Mouse (Mus musculus): ENCODE results near the gene Wap. TPM values are rescaled to one million over a fixed set of nuclear protein-coding genes. Genes with fewer than 3 reads are reported as not detected.

Wap gene
- polyA plus RNA-seq, 1 experiment from 2014 or later = not detected

GRCm38 (mm10) chr11:6602662-6603061 is 35.8 kb downstream of the Wap start:
- Histone ChIP-seq H3K36me3 (peaks cover 10% of the 10 kb centered on the region), H3K4me2 (no peak overlapping the region), H3K27ac (no peak overlapping the region), H3K4me1 (peaks cover 49% of the 10 kb centered on the region), H3K27me3 (peaks cover 32% of the 10 kb centered on the region), H3K4me3 (no peak overlapping the region), H3K9ac (no peak overlapping the region), H3K9me3 (no peaks in the 10 kb centered on the region)
- no peak for ATAC-seq (ENCODE audit: insufficient number of reproducible peaks, low FRiP score, low TSS enrichment, low read depth)
- WGBS = 80% methylated on average over 9 of the region's 9 CpGs

DNA sequence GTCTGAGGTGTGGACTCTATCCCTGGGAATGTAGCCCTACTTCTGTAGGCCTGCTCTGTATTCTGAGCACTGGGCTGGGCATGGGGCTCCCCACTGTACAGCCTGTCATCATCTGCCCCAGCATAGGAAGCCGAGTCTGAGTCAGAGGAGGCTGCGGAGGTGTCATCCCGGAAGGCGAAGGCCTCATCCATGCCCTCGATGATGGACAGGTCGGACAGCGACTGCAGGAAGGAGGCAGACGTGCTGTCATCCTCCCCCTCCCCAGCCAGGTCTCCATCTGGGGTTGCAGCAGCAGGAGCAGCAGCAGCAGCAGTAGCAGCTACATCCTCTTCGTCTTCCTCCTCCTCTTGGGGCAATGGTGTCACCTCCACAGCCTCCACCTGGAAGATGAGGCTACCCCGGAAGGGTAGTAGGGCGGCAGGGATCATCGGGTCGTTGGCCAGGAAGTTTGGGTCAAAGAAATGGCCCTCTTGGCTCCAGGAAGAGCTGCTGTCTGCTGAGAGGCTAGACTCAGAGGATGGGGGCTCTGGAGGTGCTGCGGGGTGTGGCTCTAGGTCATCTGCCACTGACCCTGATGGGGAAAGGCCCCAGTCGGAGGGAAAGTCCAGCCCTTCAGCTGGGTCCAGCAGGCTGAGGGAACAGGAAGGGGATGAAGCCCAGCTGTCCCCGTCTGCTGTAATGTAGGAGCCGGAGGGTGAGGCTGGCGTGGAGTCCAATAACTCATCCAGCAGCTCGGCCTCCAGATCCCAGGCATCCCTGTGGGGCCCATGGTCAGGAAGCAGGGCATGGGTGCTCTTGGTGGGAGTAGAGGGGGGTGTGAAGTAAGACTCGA is 36.6 kb downstream of the Wap start:
- 72% methylated on average over 20 of the region's 20 CpGs for WGBS
- H3K36me3 ChIP-seq = peaks cover 18% of the 10 kb centered on the region
- ATAC-seq (ENCODE audit: insufficient number of reproducible peaks, low FRiP score, low TSS enrichment, low read depth) = no peak
- no peak overlapping the region for H3K4me2 ChIP-seq
- no peak overlapping the region for H3K27ac ChIP-seq
- peaks cover 49% of the 10 kb centered on the region for H3K4me1 ChIP-seq
- H3K4me3 ChIP-seq = no peak overlapping the region
- no peak overlapping the region for H3K9ac ChIP-seq
- H3K9me3 ChIP-seq = no peaks in the 10 kb centered on the region
- peaks cover 31% of the 10 kb centered on the region for H3K27me3 ChIP-seq

DNA sequence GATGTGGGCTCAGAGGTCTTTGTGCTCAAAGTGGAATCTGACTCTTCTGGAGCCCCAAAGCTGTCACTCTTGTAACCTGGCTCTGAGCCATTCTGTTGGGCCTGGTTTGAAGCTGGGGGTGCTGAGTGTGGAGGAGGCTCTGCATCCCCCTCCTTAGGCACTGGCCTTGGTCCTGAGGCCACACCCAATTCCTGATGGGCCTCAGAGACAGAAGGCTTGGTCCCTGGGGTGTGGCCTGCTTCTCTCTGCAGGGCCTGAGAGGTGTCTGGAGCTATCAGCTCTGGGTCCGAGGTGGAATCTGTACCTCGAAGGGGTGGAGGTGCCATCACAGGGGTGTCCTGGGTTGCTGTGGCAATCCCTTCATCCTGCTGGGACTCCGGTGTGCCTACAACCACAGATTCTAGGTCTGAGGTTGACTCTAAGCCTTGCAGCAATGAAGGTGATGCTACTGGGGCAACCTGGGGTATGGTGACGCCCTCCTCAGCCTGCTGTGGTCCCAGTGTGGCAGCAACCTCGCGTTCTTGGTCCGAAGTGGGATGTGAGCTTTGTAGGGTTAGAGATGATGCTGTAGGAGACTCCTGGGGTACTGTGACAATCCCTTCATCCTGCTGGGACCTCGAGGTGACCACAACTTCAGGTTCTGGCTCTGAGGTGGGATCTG is 38.0 kb downstream of the Wap start:
- Histone ChIP-seq H3K4me3 (no peak overlapping the region), H3K4me2 (no peak overlapping the region), H3K36me3 (peaks cover 33% of the 10 kb centered on the region), H3K9ac (no peak overlapping the region), H3K27ac (no peak overlapping the region), H3K4me1 (peaks cover 44% of the 10 kb centered on the region), H3K9me3 (no peaks in the 10 kb centered on the region), H3K27me3 (peaks cover 16% of the 10 kb centered on the region)
- ATAC-seq (ENCODE audit: insufficient number of reproducible peaks, low FRiP score, low TSS enrichment, low read depth) = no peak
- WGBS = 83% methylated on average over 8 of the region's 8 CpGs

DNA sequence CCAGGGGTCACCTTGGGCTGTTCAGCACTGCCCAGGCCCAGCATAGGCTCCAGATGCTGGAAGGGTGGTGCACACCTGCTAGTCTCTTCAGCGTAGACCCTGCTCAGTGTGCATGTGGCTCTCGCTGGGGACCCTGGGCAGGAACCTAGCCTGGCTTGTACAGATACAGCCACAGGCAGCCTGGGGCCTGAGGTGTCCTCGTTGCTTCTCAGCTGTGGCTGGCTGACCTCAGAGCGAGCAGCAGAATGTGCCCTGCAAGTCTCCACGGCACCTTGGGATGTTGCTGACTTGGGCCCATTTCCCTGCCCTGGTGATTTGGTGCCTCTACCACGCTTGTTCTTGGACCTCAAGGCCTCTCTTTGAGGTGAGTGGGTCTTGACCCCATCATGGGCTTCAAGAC is 38.6 kb downstream of the Wap start:
- H3K36me3 ChIP-seq = peaks cover 39% of the 10 kb centered on the region
- H3K4me1 ChIP-seq = peaks cover 38% of the 10 kb centered on the region
- H3K4me2 ChIP-seq = no peak overlapping the region
- no peak overlapping the region for H3K27ac ChIP-seq
- no peaks in the 10 kb centered on the region for H3K9me3 ChIP-seq
- no peak for ATAC-seq (ENCODE audit: insufficient number of reproducible peaks, low FRiP score, low TSS enrichment, low read depth)
- H3K4me3 ChIP-seq = no peak overlapping the region
- peaks cover 11% of the 10 kb centered on the region for H3K27me3 ChIP-seq
- WGBS = 87% methylated on average over 6 of the region's 6 CpGs
- H3K9ac ChIP-seq = no peak overlapping the region

DNA sequence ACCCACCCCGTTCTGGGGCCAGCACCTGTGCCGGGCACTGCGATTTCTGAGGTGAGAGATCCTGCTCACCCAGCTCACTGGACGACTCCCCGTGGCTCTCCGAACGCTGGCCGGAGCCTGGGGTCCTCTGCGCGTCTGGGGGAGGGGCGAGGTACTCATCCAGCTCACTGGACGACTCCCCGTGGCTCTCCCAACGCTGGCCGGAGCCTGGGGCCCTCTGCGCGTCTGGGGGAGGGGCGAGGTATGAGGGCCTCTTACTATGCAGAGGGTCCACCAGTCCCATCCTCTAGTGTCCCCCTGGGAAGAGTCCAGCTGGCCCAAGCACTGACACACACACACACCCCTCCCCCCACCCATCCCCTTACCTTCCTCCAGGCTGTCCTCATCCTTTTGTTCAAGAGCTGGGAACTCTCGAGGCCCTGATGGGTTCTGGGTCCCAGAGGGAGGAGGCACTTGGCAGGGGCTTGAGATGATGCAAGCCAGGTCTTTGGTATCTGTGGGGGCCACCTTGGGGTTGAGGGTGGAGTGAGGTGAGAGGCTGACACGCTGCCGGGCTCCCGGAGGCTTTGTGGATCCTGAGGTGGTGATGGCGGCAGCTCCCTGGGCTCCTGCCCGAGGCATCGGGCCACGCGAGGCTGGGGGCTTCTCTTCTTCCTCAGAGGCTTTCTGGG is 39.3 kb downstream of the Wap start:
- Histone ChIP-seq H3K4me2 (no peak overlapping the region), H3K27me3 (peaks cover 4% of the 10 kb centered on the region), H3K4me3 (no peak overlapping the region), H3K9me3 (no peaks in the 10 kb centered on the region), H3K27ac (no peak overlapping the region), H3K4me1 (peaks cover 31% of the 10 kb centered on the region), H3K9ac (no peak overlapping the region), H3K36me3 (peaks cover 46% of the 10 kb centered on the region)
- no peak for ATAC-seq (ENCODE audit: insufficient number of reproducible peaks, low FRiP score, low TSS enrichment, low read depth)
- WGBS = 24% methylated on average over 27 of the region's 27 CpGs

DNA sequence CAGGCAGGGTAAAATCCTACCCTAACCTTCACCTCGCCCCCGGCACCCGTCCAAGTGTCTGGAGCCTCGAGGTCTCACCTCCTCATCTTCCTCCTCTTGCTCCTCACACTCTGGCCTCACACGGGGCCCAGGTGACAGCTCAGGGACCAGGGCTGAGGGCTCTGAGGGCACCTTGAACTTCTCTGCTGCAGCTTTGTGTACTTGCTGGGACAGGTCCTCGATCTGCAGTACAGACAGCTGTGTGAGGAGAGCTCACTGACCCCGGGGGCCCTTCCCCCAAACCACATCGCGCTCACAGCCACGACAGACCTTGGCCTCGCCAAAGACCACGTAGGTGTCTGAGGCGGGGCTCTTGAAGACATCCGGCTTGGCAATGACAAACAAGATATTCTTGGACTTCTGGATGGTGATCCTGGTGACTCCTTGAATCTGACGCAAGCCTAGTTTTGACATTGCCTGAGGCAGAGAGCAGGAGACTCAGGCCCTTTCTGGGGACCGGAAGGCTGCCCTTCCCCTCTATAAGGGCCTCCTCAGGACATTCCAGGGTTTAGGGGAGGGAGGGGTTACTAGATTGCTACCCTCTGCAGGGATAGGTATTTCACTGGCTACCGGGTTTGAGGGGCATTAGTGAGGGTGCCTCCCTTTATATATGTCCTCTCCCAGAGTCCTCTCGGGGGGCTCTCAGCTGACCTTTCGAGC is 40.1 kb downstream of the Wap start:
- no peak for ATAC-seq (ENCODE audit: insufficient number of reproducible peaks, low FRiP score, low TSS enrichment, low read depth)
- Histone ChIP-seq H3K9ac (no peak overlapping the region), H3K36me3 (peaks cover 54% of the 10 kb centered on the region), H3K4me1 (peaks cover 23% of the 10 kb centered on the region), H3K27ac (no peak overlapping the region), H3K4me3 (no peak overlapping the region), H3K27me3 (no peaks in the 10 kb centered on the region), H3K9me3 (no peaks in the 10 kb centered on the region), H3K4me2 (no peak overlapping the region)
- 57% methylated on average over 19 of the region's 19 CpGs for WGBS

GRCm38 (mm10) chr11:6597523-6597922 is 40.9 kb downstream of the Wap start:
- no peak overlapping the region for H3K9ac ChIP-seq
- peaks cover 22% of the 10 kb centered on the region; the same call in 1 of the 2 replicates for H3K4me1 ChIP-seq
- no peaks in the 10 kb centered on the region for H3K9me3 ChIP-seq
- WGBS = 75% methylated on average over 7 of the region's 7 CpGs
- ATAC-seq (ENCODE audit: insufficient number of reproducible peaks, low FRiP score, low TSS enrichment, low read depth) = no peak
- H3K27ac ChIP-seq = no peak overlapping the region
- no peak overlapping the region for H3K4me3 ChIP-seq
- H3K36me3 ChIP-seq = peaks cover 62% of the 10 kb centered on the region
- H3K4me2 ChIP-seq = no peak overlapping the region
- no peaks in the 10 kb centered on the region for H3K27me3 ChIP-seq

DNA sequence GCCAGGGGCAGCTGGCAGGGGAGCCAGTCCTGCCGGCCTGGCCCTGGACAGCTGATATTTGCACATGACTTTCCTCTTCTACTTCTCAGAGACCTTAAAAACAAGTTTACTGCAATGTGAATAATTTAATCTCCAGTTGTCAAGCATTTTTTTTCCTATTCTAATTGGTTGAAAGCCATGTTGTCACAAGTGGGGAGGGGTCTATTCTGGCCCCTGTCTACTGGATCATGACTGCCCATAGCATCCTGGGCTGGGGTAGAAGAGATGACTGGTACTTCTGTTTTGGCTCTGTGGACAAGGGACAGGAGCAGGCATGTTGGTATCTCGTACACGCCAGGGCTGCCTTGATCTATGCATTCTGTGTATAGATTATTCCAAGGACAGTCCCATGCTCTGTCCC is 41.8 kb downstream of the Wap start:
- 79% methylated on average over 3 of the region's 3 CpGs for WGBS
- Histone ChIP-seq H3K4me1 (peaks cover 22% of the 10 kb centered on the region; the same call in 1 of the 2 replicates), H3K36me3 (peaks cover 71% of the 10 kb centered on the region), H3K27ac (no peak overlapping the region), H3K4me3 (no peak overlapping the region), H3K9ac (no peak overlapping the region), H3K4me2 (no peak overlapping the region), H3K9me3 (no peaks in the 10 kb centered on the region), H3K27me3 (no peaks in the 10 kb centered on the region)
- no peak for ATAC-seq (ENCODE audit: insufficient number of reproducible peaks, low FRiP score, low TSS enrichment, low read depth)

DNA sequence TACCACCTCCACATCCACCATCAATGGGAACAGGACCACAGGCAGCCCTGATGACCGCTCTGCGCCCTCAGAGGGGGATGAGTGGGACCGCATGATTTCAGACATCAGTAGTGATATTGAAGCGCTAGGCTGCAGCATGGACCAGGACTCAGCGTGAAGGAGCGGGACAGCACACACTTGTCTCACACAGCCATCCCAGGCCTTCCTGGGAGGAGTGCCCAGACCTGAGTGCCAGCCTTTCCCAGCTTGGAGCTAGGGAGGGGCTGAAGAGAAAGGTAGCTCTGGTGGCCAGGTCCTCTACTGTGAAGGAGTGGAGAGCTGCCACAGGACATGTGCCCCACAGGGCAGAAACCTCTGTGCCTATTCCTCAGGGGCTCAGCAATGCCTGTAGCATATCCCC is 42.2 kb downstream of the Wap start:
- Histone ChIP-seq H3K4me3 (no peak overlapping the region), H3K4me2 (no peak overlapping the region), H3K27ac (no peak overlapping the region), H3K4me1 (peaks cover 20% of the 10 kb centered on the region; the same call in 1 of the 2 replicates), H3K36me3 (peaks cover 75% of the 10 kb centered on the region), H3K9me3 (no peaks in the 10 kb centered on the region), H3K9ac (no peak overlapping the region), H3K27me3 (no peaks in the 10 kb centered on the region)
- 97% methylated on average over 6 of the region's 6 CpGs for WGBS
- ATAC-seq (ENCODE audit: insufficient number of reproducible peaks, low FRiP score, low TSS enrichment, low read depth) = no peak

GRCm38 (mm10) chr11:6595339-6595738 is 43.1 kb downstream of the Wap start:
- 91% methylated on average over 5 of the region's 5 CpGs for WGBS
- peaks cover 18% of the 10 kb centered on the region; the same call in 1 of the 2 replicates for H3K4me1 ChIP-seq

DNA sequence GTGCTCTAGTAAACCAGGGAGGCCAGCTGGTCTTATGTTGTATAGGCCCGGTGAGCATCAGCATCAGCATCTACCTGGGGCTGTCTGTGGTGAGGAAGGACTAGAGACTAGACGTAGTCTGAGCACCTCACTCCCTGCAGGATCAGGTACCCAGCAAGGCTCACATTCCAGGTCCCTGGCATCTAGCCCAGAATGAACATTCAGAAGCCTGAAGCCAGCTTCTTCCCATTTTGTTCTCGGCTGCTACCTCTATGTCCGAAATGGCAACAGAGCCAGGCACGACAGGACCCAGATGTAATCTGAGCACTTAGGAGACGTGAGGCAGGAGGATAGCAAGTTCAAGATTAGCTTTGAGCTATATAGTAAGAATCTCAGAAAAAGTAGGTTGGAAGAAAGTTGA is 43.6 kb downstream of the Wap start:
- Histone ChIP-seq H3K4me1 (peaks cover 18% of the 10 kb centered on the region; the same call in 1 of the 2 replicates), H3K27ac (no peak overlapping the region), H3K9me3 (no peaks in the 10 kb centered on the region), H3K36me3 (peaks cover 86% of the 10 kb centered on the region), H3K27me3 (no peaks in the 10 kb centered on the region), H3K4me2 (no peak overlapping the region), H3K9ac (no peak overlapping the region), H3K4me3 (no peak overlapping the region)
- no peak for ATAC-seq (ENCODE audit: insufficient number of reproducible peaks, low FRiP score, low TSS enrichment, low read depth)
- 68% methylated on average over 6 of the region's 6 CpGs for WGBS

More at GRCm38 (mm10) chr11:6595339-6595738, 43.1 kb downstream of the Wap start:
- ATAC-seq (ENCODE audit: insufficient number of reproducible peaks, low FRiP score, low TSS enrichment, low read depth) = no peak
- Histone ChIP-seq H3K4me3 (no peak overlapping the region), H3K27me3 (no peaks in the 10 kb centered on the region), H3K36me3 (peaks cover 81% of the 10 kb centered on the region), H3K9ac (no peak overlapping the region), H3K9me3 (no peaks in the 10 kb centered on the region), H3K27ac (no peak overlapping the region), H3K4me2 (no peak overlapping the region)

Measured in limb, embryonic 15.5 days (tissue).